Mouse (Mus musculus) cerebellum, postnatal 10 days (tissue): Measurements from ENCODE around the gene Mnx1.
"Not testable (repeated sequence)": the region's sequence is repeated elsewhere in the genome, so short reads cannot be mapped to it uniquely, and the experiment has no call there.

Experiments used
- DNase-seq, 2 experiments: peaks; one replicate each; pipeline ENCODE4 v3.0.0; 2021; ENCODE audit warnings: mixed read lengths in 2 of 2

The Mnx1 gene

GRCm38 (mm10) chr5:29468351-29469065 is 9.8 kb downstream of the Mnx1 start:
- peak in 1 of 2 experiments; percentile 23 for DNase-seq

GRCm38 (mm10) chr5:29467489-29468350 is 10.6 kb downstream of the Mnx1 start:
- peak in 1 of 2 experiments; percentile 24 for DNase-seq

GRCm38 (mm10) chr5:29462943-29463686 is 15.2 kb downstream of the Mnx1 start:
- no peak for DNase-seq

- no peak for DNase-seq
These were observed 21.2 kb downstream of the Mnx1 start for GRCm38 (mm10) chr5:29456895-29457656.

- no peak for DNase-seq
These were observed 25.9 kb downstream of the Mnx1 start for GRCm38 (mm10) chr5:29452352-29452751.

GRCm38 (mm10) chr5:29445275-29445674 is 33.0 kb downstream of the Mnx1 start:
- no peak for DNase-seq

- not testable (repeated sequence) for DNase-seq
These were observed 41.5 kb downstream of the Mnx1 start for GRCm38 (mm10) chr5:29436728-29437127.

- no peak for DNase-seq
These were observed 42.8 kb downstream of the Mnx1 start for GRCm38 (mm10) chr5:29435491-29435890.

- peak; percentile 62 for DNase-seq
These were observed 43.4 kb downstream of the Mnx1 start for GRCm38 (mm10) chr5:29434872-29435358.

- peak; percentile 94 to 95 for DNase-seq
These were observed 43.9 kb downstream of the Mnx1 start, which contains the start of gene Nom1 for GRCm38 (mm10) chr5:29434228-29434871. TSS of gene Nom1 (plus strand) at chr5:29434664.

GRCm38 (mm10) chr5:29423330-29423729 is 54.9 kb downstream of the Mnx1 start:
- not testable (repeated sequence) for DNase-seq
